Mouse (Mus musculus): ENCODE results near the gene Crebl2. TPM values are rescaled to one million over a fixed set of nuclear protein-coding genes. Genes with fewer than 3 reads are reported as not detected.
A peak's percentile ranks its signal among the peaks of the same experiment; 100 is the strongest.

The Crebl2 gene
- total and polyA plus RNA-seq, 3 experiments: 1.4 to 2.2 (median 1.5) TPM

- TF ChIP-seq ZKSCAN1 (IDR thresholded peaks at IDR 0.05; ENCODE audit: borderline replicate concordance, low read depth, low read length): no peak
- 0 out of 2 replicates have a peak, but pooled peaks have one; percentile 63 for TF ChIP-seq KAT2A (IDR thresholded peaks at IDR 0.05; ENCODE audit: insufficient replicate concordance, low read length)
- TF ChIP-seq NELFE (IDR thresholded peaks at IDR 0.05; ENCODE audit: low read depth, low read length): no peak
- no peak; the same call in 1 of the 2 replicates for TF ChIP-seq POLR2AphosphoS2 (IDR thresholded peaks at IDR 0.05; ENCODE audit: low read depth, low read length)
- peak; percentile 45; the same call in 1 of the 2 replicates for TF ChIP-seq E2F4 (IDR thresholded peaks at IDR 0.05; ENCODE audit: insufficient replicate concordance, low read depth, low read length)
- peak; percentile 98 for TF ChIP-seq BHLHE40 (IDR thresholded peaks at IDR 0.05; ENCODE audit: low read depth, low read length)
- TF ChIP-seq RCOR1 (conservative IDR thresholded peaks at IDR 0.05; ENCODE audit: low read depth, low read length): peak; percentile 91
- peak; percentile 92 for TF ChIP-seq MAX (IDR thresholded peaks at IDR 0.05; ENCODE audit: low read length)
- no peak; the same call in 1 of the 2 replicates for TF ChIP-seq RAD21 (IDR thresholded peaks at IDR 0.05; ENCODE audit: low read depth, low read length)
- TF ChIP-seq USF1 (IDR thresholded peaks at IDR 0.05; ENCODE audit: low read depth, low read length): no peak
- TF ChIP-seq GABPA (IDR thresholded peaks at IDR 0.05; ENCODE audit: insufficient replicate concordance, low read depth, low read length): no peak
- peak; percentile 76 for TF ChIP-seq TCF12 (IDR thresholded peaks at IDR 0.05; ENCODE audit: low read depth, low read length)
- peak; percentile 90 for TF ChIP-seq NRF1 (IDR thresholded peaks at IDR 0.05; ENCODE audit: low read depth, low read length)
- TF ChIP-seq CHD1 (IDR thresholded peaks at IDR 0.05; ENCODE audit: low read depth, low read length): no peak
These were observed 68.4 kb downstream of the Crebl2 start, which contains the start of gene Gpr19 (continued) for GRCm38 (mm10) chr6:134898095-134898965.

DNA sequence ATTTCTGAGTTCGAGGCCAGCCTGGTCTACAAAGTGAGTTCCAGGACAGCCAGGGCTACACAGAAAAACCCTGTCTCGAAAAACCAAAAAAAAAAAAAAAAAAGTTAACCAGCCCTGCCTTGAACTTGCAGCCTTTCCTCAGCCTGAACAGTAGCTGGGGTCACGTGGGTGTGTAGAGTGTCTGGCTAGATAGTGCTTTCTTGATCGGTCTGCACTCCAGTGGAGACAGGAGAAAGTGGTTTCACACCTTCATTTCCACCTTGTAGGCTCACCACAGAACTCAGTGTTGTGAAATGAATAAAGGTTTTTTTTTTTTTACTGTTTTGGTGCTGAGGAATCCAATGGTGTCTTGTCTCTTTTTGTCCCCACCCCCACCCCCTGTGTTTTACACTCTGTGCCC, 73.4 kb downstream of the Crebl2 start:
- Histone ChIP-seq H3K9me3 (replicated peaks; ENCODE audit: low read length) (no peaks in the 10 kb centered on the region), H3K79me2 (replicated peaks; ENCODE audit: control insufficient read depth, extremely low read depth, insufficient read depth, poor library complexity, severe bottlenecking) (no peaks in the 10 kb centered on the region), H3K36me3 (replicated peaks in 1 of 2; ENCODE audit: control insufficient read depth in 1 of 2, insufficient read depth in 1 of 2, low read length in 1 of 2) (no peaks in the 10 kb centered on the region), H3K27me3 (replicated peaks) (no peaks in the 10 kb centered on the region), H3K27ac (ENCODE audit: insufficient read depth, low read depth) (no peak overlapping the region), H3K4me3 (replicated peaks in 1 of 3; ENCODE audit: low read depth in 2 of 3, low read length in 2 of 3, poor library complexity in 1 of 3) (no peak overlapping the region), H3K4me2 (ENCODE audit: insufficient read depth, low read depth, poor library complexity, severe bottlenecking) (no peak overlapping the region), H3K9ac (ENCODE audit: insufficient read depth, low read depth) (no peak overlapping the region), H3K4me1 (ENCODE audit: control insufficient read depth in 1 of 2, insufficient read depth in 2 of 2) (peaks cover 3 to 9% of the 10 kb centered on the region in 2 experiments; a peak in 3 of 4 replicates)
- in situ Hi-C loops (cut with MboI; ENCODE audit: low pct_ligation_motif_present, low pct_unique_long_range_greater_than_20kb, low sequenced_read_pairs): no loop called here
- TF ChIP-seq ZNF384 (IDR thresholded peaks at IDR 0.05; ENCODE audit: low read depth, low read length) (peak; percentile 17; the same call in 1 of the 2 replicates), MEF2A (IDR thresholded peaks at IDR 0.05; ENCODE audit: borderline replicate concordance, low read depth, low read length) (no peak), CTCF (conservative IDR thresholded peaks at IDR 0.05 in 1 of 2, IDR thresholded peaks at IDR 0.05 in 1 of 2; ENCODE audit: low read depth in 2 of 2, low read length in 2 of 2) (no peak), TCF12 (IDR thresholded peaks at IDR 0.05; ENCODE audit: low read depth, low read length) (no peak), USF1 (IDR thresholded peaks at IDR 0.05; ENCODE audit: low read depth, low read length) (peak; percentile 26; the same call in 1 of the 2 replicates), IRF4 (IDR thresholded peaks at IDR 0.05; ENCODE audit: low read depth, low read length) (no peak), TBP (conservative IDR thresholded peaks at IDR 0.05; ENCODE audit: low read depth, low read length) (no peak), ZC3H11A (IDR thresholded peaks at IDR 0.05; ENCODE audit: low read depth, low read length) (no peak), BHLHE40 (IDR thresholded peaks at IDR 0.05; ENCODE audit: low read depth, low read length) (0 out of 2 replicates have a peak, but pooled peaks have one; percentile 17), EP300 (IDR thresholded peaks at IDR 0.05; ENCODE audit: low read length) (no peak), SMC3 (IDR thresholded peaks at IDR 0.05; ENCODE audit: low read depth, low read length) (no peak), CHD1 (IDR thresholded peaks at IDR 0.05; ENCODE audit: low read depth, low read length) (no peak)
- no peak for DNase-seq (ENCODE audit: extremely low read depth)
- dilution Hi-C loops (cut with MboI; ENCODE audit: extremely low pct_ligation_motif_present, extremely low pct_unique_long_range_greater_than_20kb, low sequenced_read_pairs): no loop called here

Data from CH12.LX (cell line).